Mouse (Mus musculus) C2C12 (cell line): ENCODE measurements around the gene Dnase1l3.

Experiments
- CTCF ChIP-seq: IDR thresholded peaks from one replicate; pipeline ENCODE4 v1.5.1; 2011; ENCODE audit not compliant: control insufficient read depth, insufficient read depth, insufficient read length
- MYOG ChIP-seq: IDR thresholded peaks from one replicate; pipeline ENCODE4 v1.6.1; 2011; ENCODE audit not compliant: control insufficient read depth, insufficient read length; ENCODE audit errors: extremely low read depth

- no peak for TF ChIP-seq CTCF
- TF ChIP-seq MYOG: no peak
Measured at GRCm38 (mm10) chr14:7934166-7934565, 60.2 kb downstream of the Dnase1l3 start.
